Mouse (Mus musculus) left cerebral cortex, postnatal 10 days (tissue): Measurements from ENCODE around the gene Aff4. TPM values are rescaled to one million over a fixed set of nuclear protein-coding genes. Genes with fewer than 3 reads are reported as not detected.
"Not testable (repeated sequence)": the region's sequence is repeated elsewhere in the genome, so short reads cannot be mapped to it uniquely, and the experiment has no call there.

Experiments
- DNase-seq, 2 experiments: peaks; one replicate each; pipeline ENCODE4 v3.0.0; 2021 to 2022; ENCODE audit warnings: low spot score in 2 of 2, mixed read lengths in 1 of 2; ENCODE audit errors: extremely low spot score in 1 of 2
- intact Hi-C: fragments of 180-260 bp; cut with DNase I; formaldehyde crosslinking; loops from one replicate; pipeline ENCODE4 v1.15.1; 2025
- total RNA-seq, 2 experiments: library from RNA; stranded (reverse); gene quantifications; 2 replicates each; pipeline ENCODE4 v1.2.3; 2021

Gene Aff4
- total RNA-seq, 2 experiments from 2014 or later = 172 to 173 TPM

- intact Hi-C loops = no loop called here
- no peak for DNase-seq
Measured at GRCm38 (mm10) chr11:53335505-53336181, 15.0 kb upstream of the Aff4 start.

- DNase-seq = no peak
- intact Hi-C loops = no loop called here
Measured at GRCm38 (mm10) chr11:53336182-53336571, 14.5 kb upstream of the Aff4 start.

GRCm38 (mm10) chr11:53336924-53337323, 13.7 kb upstream of the Aff4 start:
- intact Hi-C loops = no loop called here
- no peak for DNase-seq

- intact Hi-C loops = no loop called here
- no peak for DNase-seq
Measured at GRCm38 (mm10) chr11:53337684-53338083, 12.9 kb upstream of the Aff4 start.

- intact Hi-C loops, DNase-seq: not testable (repeated sequence)
Measured at GRCm38 (mm10) chr11:53341019-53341418, 9.6 kb upstream of the Aff4 start.

- no peak for DNase-seq
- intact Hi-C loops = no loop called here
Measured at GRCm38 (mm10) chr11:53342711-53343110, 7.9 kb upstream of the Aff4 start.

GRCm38 (mm10) chr11:53345328-53345727, 5.3 kb upstream of the Aff4 start:
- intact Hi-C loops = no loop called here
- DNase-seq = no peak

GRCm38 (mm10) chr11:53345738-53346137, 4.9 kb upstream of the Aff4 start:
- no peak for DNase-seq
- intact Hi-C loops = no loop called here

- intact Hi-C loops = loop anchor here (5.0 kb wide), 1 partner anchor 49 kb away; the partner anchor contains the start of gene Hspa4
Measured at GRCm38 (mm10) chr11:53351224-53351942, 750 bp downstream of the Aff4 start.

GRCm38 (mm10) chr11:53351943-53352590, 1.4 kb downstream of the Aff4 start:
- intact Hi-C loops = loop anchor here (5.0 kb wide), 1 partner anchor 50 kb away; the partner anchor contains the start of gene Hspa4

More at GRCm38 (mm10) chr11:53351224-53351942, 750 bp downstream of the Aff4 start:
- DNase-seq = peak; percentile 40 to 61

GRCm38 (mm10) chr11:53358504-53359155, 8.0 kb downstream of the Aff4 start:
- intact Hi-C loops = no loop called here
- DNase-seq = no peak

More at GRCm38 (mm10) chr11:53351943-53352590, 1.4 kb downstream of the Aff4 start:
- DNase-seq = peak in 1 of 2 experiments; percentile 22

GRCm38 (mm10) chr11:53367032-53367431, 16.4 kb downstream of the Aff4 start:
- intact Hi-C loops = no loop called here
- DNase-seq = no peak

GRCm38 (mm10) chr11:53378918-53379317, 28.3 kb downstream of the Aff4 start:
- intact Hi-C loops = loop anchor here (5.0 kb wide), 1 partner anchor 33 kb away; no protein-coding TSS in a partner anchor
- DNase-seq = no peak

GRCm38 (mm10) chr11:53383758-53384428, 33.3 kb downstream of the Aff4 start:
- intact Hi-C loops = no loop called here
- no peak for DNase-seq

GRCm38 (mm10) chr11:53393856-53394255, 43.2 kb downstream of the Aff4 start:
- intact Hi-C loops = no loop called here

GRCm38 (mm10) chr11:53403638-53404037, 53.0 kb downstream of the Aff4 start:
- DNase-seq = no peak
- intact Hi-C loops = loop anchor here (10.0 kb wide), 1 partner anchor 129 kb away; no protein-coding TSS in a partner anchor

More at GRCm38 (mm10) chr11:53393856-53394255, 43.2 kb downstream of the Aff4 start:
- no peak for DNase-seq

- no peak for DNase-seq
- intact Hi-C loops = loop anchor here (5.0 kb wide), 1 partner anchor 34 kb away; no protein-coding TSS in a partner anchor
Measured at GRCm38 (mm10) chr11:53411738-53412137, 61.1 kb downstream of the Aff4 start.

GRCm38 (mm10) chr11:53413871-53414270, 63.2 kb downstream of the Aff4 start:
- intact Hi-C loops = loop anchor here (5.0 kb wide), 1 partner anchor 37 kb away; no protein-coding TSS in a partner anchor
- DNase-seq = no peak
